Mouse (Mus musculus) heart, postnatal 36 days (tissue): ENCODE results near the gene Pigt. TPM values are rescaled to one million over a fixed set of nuclear protein-coding genes. Genes with fewer than 3 reads are reported as not detected.

Experiments used
- DNase-seq, 2 experiments: peaks; one replicate each; pipeline ENCODE4 v3.0.0; 2021 to 2022
- intact Hi-C: fragments of 180-260 bp; cut with DNase I; formaldehyde crosslinking; loops from one replicate; pipeline ENCODE4 v1.15.1; 2025
- total RNA-seq, 2 experiments: library from RNA; stranded (reverse); gene quantifications; 2 replicates each; pipeline ENCODE4 v1.2.3; 2021

Pigt gene
- 10 to 100 TPM; 34.2 to 35.6 TPM for total RNA-seq

GRCm38 (mm10) chr2:164496847-164497690, at the start of gene Pigt:
Gene Pigt, plus strand, starts transcription at chr2:164497520.
- intact Hi-C loops = loop anchor here (1.0 kb wide), 1 partner anchor 36 kb away; no protein-coding TSS in a partner anchor
- peak; percentile 87 to 88 for DNase-seq

DNA sequence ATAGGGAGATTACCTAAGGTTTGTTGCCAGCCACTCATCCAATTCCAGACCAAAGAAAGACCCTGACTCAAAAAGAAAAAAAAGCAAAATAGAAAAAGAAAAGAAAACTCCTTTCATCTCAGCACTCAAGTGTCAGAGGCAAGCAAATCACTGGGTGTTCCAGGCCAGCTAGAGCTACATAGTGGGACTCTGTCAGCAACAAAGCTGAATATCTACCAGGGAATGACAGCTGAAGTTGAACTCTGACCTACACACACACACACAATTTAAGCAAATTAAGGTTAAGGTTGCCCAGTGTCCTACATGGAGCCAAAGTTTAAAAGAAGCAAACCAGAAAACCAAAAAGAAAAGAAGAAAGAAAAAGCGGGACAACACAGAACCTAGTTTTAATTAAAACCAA, 49.2 kb upstream of the Pigt start:
- intact Hi-C loops = no loop called here
- no peak for DNase-seq

GRCm38 (mm10) chr2:164448921-164449320, 48.4 kb upstream of the Pigt start:
- DNase-seq = no peak
- intact Hi-C loops = no loop called here

GRCm38 (mm10) chr2:164449341-164450042, 47.8 kb upstream of the Pigt start:
- no peak for DNase-seq
- intact Hi-C loops = no loop called here

DNA sequence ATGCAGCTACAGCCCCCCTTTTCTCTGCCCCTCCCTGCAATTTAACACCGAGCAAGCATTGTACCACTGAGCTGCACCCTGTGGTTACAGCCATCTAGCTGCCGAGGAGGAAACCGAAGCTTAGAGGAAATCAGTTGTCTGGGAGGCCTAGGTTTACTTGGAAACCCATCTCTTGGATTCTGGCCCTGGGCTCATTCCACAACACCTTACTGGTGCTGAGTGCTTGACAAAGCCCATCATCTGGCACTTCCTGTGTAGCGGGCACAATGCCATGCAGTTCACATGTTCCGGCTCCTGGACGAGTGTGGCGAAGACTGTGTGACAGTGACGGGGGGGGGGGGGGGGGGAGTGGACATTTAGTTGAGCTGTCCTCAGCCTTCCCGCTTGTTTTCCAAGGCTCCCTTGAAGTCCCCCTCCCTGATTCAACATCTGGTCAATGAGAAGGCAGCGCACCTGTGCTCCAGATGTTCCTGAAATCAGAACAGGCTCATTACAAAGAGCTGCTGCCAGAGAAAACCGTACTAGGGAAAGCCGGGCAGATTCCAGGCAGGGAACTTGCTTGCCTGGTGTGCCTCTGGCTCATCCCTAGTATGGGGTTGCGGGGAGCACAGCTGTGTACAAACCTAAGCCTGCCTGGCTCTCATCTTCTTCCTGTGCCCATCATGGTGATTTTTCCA, 45.2 kb upstream of the Pigt start:
- intact Hi-C loops = no loop called here
- DNase-seq = peak; percentile 67 to 73

- peak in 1 of 2 experiments; percentile 34 for DNase-seq
- intact Hi-C loops = no loop called here
Observed at GRCm38 (mm10) chr2:164453047-164453757, 44.1 kb upstream of the Pigt start.

DNA sequence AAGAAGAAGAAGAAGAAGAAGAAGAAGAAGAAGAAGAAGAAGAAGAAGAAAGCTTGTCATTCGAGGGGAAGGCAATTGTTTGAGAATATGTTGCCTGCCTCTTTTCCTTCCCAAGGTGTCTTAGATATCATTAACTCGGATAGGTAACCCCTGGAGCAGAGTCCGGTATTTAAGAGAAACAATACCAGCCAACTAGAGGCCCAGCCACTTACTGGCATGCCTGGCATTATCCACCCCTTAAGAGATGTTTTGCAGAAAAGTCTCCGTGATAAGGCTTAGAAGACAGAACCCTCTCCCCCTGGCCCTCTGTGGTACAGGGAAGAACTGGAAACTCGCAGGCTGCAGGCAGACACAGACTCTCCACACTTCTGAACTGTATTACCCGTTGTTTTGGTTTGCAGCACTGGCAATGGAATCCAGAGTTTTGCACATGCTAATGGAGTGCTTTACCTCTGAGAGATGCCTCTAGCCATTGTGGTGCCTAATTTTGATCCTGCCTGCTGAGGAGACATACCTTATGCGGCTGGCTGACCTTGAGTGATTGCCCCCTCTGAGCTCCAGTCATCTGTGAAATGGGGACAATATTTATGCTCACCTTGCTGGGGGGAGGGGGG, 43.3 kb upstream of the Pigt start:
- no peak for DNase-seq
- intact Hi-C loops = no loop called here

GRCm38 (mm10) chr2:164454846-164455245, 42.5 kb upstream of the Pigt start:
- intact Hi-C loops = no loop called here
- DNase-seq = peak; percentile 81 to 85

GRCm38 (mm10) chr2:164455421-164456190, 41.7 kb upstream of the Pigt start:
- DNase-seq = peak; percentile 64 to 71
- intact Hi-C loops = no loop called here

- intact Hi-C loops = no loop called here
- no peak for DNase-seq
Observed at GRCm38 (mm10) chr2:164456413-164456812, 40.9 kb upstream of the Pigt start.

DNA sequence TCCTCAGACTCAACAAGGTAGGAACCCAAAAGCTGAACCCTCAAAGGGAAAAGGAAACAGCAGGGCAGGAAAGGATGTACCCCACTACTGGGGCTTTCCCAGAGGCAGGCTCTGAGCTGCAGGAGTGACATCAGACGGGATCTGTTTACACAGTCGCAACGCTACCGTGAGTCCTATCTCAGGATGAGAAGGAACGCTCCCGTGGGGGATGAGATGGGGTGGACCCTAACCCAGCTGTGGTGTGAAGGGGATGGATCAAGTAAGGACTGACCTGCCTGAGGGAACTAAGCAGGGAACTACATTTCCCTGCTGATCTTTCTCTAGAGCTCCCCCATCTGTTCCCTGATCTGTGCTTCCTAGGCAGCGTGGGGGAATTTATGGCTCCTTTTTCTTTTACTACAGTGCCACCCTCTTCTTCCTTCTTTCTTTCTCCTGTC, 40.4 kb upstream of the Pigt start, which contains the start of gene Sys1:
Gene Sys1, plus strand, starts transcription at position 101 of the 437 bp plus-strand sequence.
- DNase-seq = peak in 1 of 2 experiments; percentile 37

GRCm38 (mm10) chr2:164457942-164458341, 39.4 kb upstream of the Pigt start:
- intact Hi-C loops = no loop called here
- DNase-seq = no peak

More for the DNA sequence above, 40.4 kb upstream of the Pigt start, which contains the start of gene Sys1:
- intact Hi-C loops = no loop called here

GRCm38 (mm10) chr2:164458535-164458934, 38.8 kb upstream of the Pigt start:
- DNase-seq = no peak
- intact Hi-C loops = no loop called here

DNA sequence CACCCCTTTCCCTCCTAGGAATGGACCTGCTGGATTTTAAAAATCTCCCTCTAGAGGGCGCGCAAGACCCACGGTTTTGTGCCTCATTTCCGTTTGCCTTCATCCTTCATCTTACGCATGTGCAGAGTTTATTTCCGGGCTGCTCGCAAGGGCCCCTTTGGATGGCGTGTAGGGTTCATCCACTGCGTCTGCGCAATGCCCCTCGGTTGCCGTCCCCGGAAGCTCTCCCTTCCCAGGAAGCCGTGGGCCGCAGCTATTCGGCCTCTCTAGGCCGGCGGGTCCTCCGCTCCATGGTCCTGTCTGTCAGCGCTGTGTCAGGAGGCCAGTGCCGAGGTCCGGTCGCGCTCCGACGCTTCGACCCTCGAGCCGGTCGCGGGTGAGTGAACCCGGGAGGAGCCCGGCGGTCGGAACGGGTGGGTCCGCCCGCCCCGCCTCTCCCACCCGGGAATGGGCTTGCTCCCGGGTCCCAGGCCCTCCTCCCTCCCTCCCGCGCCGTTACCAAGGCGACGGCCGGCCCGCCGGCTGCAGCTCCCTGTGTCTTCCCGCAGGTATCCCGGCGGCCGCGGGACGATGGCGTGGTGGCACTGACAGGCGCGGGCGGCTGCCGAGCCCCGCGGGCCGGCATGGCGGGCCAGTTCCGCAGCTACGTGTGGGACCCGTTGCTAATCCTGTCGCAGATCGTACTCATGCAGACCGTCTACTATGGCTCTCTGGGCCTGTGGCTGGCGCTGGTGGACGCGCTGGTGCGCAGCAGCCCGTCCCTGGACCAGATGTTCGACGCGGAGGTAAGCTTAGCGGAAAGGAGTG, 36.4 kb upstream of the Pigt start, which contains the start of gene Gm20458:
Gene Gm20458, plus strand, starts transcription at position 223 of the 807 bp plus-strand sequence.
- peak; percentile 91 to 93 for DNase-seq
- intact Hi-C loops = loop anchor here (1.0 to 2.0 kb wide), 3 partner anchors 25 to 58 kb away; partner anchors contain the start of genes Dbndd2 and Pigt

DNA sequence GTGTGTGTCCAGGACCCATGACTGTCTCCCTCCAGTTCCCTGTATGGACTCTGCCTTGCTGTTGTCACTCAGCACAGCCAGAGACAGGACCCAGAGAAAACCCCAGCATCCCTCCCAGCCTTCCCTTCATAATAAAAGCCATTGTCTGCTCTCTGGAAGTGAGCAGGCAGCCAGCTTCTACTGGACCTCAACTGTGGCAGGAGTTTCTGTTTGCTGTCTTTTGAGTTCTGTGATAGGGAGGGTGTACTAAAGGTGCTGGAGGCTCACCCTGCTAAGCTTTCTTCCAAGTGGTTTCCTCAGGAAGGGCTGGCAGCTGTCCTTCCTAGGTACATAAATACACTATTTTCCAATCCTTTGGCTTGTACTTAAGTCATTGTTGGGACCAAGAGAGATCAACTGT, 32.2 kb upstream of the Pigt start:
- intact Hi-C loops = no loop called here

DNA sequence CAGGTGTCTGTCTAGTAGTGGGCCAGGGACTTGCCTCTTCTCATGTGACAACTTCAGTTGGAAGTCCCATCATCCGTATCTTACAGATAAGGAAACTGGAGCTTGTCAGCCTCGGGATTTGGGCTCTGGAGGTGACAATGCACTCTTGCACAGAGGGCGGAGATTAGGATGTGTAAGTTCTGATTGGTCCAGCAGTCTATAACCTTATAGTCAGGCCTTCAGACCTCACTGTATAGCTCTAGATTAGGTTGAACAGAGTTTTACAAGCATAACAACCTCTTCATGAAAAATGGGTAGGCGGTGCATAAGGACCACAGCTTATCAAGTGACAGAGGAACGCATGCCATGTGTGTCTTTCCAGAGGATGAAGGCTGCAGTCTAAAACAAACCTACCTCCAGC, 30.5 kb upstream of the Pigt start:
- intact Hi-C loops = no loop called here

More for the DNA sequence above, 32.2 kb upstream of the Pigt start:
- no peak for DNase-seq

DNA sequence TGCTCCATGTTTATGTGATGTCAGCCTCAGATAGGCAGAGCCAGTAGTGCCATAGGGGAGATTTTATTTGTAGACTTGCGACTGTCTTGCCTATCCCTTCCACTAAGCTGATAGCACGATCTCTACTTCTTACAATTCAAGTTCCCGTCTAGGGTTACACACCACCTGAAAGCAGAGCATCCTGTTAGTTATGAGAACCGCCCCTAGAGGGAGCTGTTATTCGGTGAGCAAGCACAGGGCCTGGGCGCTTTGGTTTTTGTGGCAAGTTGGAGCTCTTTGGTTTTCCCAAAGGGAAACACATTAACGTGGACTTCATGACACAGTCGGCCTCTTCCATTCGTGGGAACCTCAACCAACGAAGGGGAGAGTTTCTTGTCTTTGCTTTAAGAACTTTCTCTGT, 27.1 kb upstream of the Pigt start:
- intact Hi-C loops = loop anchor here (1.0 kb wide), 1 partner anchor 48 kb away; no protein-coding TSS in a partner anchor
- peak; percentile 57 to 63 for DNase-seq

More for the DNA sequence above, 30.5 kb upstream of the Pigt start:
- no peak for DNase-seq

DNA sequence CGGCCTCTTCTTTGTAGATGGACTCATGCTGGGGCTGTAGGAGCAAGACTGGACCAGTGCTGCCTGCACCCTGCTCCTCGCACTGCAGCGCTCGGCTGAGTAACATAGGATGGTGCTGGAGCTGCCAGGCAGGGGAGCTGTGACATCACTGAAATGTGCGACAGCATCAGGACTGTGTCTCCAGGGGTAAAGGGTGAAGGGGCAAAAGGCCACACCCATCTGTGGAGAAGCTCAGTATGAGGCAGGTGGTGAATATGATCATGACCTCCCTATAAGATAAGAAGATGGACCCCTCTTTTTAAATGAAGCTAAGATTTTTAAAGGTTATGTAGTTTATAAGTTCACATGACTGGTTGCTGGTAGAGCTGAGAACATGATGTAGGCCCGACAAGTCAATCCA, 23.7 kb upstream of the Pigt start, which contains the start of gene Trp53tg5:
Gene Trp53tg5, minus strand, starts transcription at position 101 of the 400 bp plus-strand sequence.
- intact Hi-C loops = no loop called here
- no peak for DNase-seq
